Mouse (Mus musculus) myocyte (in vitro differentiated cells): Measurements from ENCODE around the gene Bend3.

Experiments used
- POLR2A ChIP-seq: IDR thresholded peaks from one replicate; pipeline ENCODE4 v1.6.1; 2011; ENCODE audit warnings: low read depth, mild to moderate bottlenecking, control low read depth, moderate library complexity; ENCODE audit not compliant: insufficient read length
- USF1 ChIP-seq: IDR thresholded peaks from one replicate; pipeline ENCODE4 v1.6.1; 2011; ENCODE audit warnings: low read depth, mild to moderate bottlenecking, control low read depth, moderate library complexity

GRCm38 (mm10) chr10:43538831-43539230 is 60.2 kb downstream of the Bend3 start:
- no peak for TF ChIP-seq USF1
- no peak for TF ChIP-seq POLR2A
